Mouse (Mus musculus): ENCODE data around the gene Gm6121. TPM values are rescaled to one million over a fixed set of nuclear protein-coding genes. Genes with fewer than 3 reads are reported as not detected.
"Not testable (repeated sequence)": the region's sequence is repeated elsewhere in the genome, so short reads cannot be mapped to it uniquely, and the experiment has no call there.

The Gm6121 gene
- not detected in 2 replicates for polyA plus RNA-seq (2015; fragmentation: Nextera tagmentation; extraction: Ambion mirVana)

- not testable (repeated sequence) for H3K4me2 ChIP-seq; H3K9me3 ChIP-seq (replicated peaks); H3K9ac ChIP-seq; ATAC-seq (ENCODE audit: low read depth); H3K4me1 ChIP-seq (replicated peaks); H3K27me3 ChIP-seq; DNase-seq; H3K36me3 ChIP-seq; H3K27ac ChIP-seq; H3K4me3 ChIP-seq (replicated peaks)
- WGBS (ENCODE audit: insufficient replicate concordance) = no CpG with 5 or more reads among the region's 5 CpGs
These were observed at the start of gene Gm6121 for GRCm38 (mm10) chrX:26935597-26935996. Gene Gm6121, minus strand, starts transcription at chrX:26935697.

Other genes with a start within 250 kb of the Gm6121 start
- gene Gm14525, start 233.1 kb downstream of the Gm6121 start, polyA plus RNA-seq (2015; fragmentation: Nextera tagmentation; extraction: Ambion mirVana) = not detected in 2 replicates

Measured in liver, embryonic 13.5 days (tissue).